Mouse (Mus musculus): Measurements from ENCODE around the gene Shank2. TPM values are rescaled to one million over a fixed set of nuclear protein-coding genes. Genes with fewer than 3 reads are reported as not detected.

Gene Shank2
- polyA plus RNA-seq, 1 experiment from 2014 or later: 0.40 TPM

- ATAC-seq (replicated peaks; ENCODE audit: insufficient number of reproducible peaks, low FRiP score, low TSS enrichment): no peak
- H3K27me3 ChIP-seq (ENCODE audit: control insufficient read depth, insufficient read depth, low read length): no peaks in the 10 kb centered on the region
- no peak overlapping the region for H3K4me2 ChIP-seq
- H3K4me1 ChIP-seq (ENCODE audit: control insufficient read depth, insufficient read depth, low read length): no peaks in the 10 kb centered on the region
- H3K36me3 ChIP-seq (ENCODE audit: control insufficient read depth, insufficient read depth, low read length): no peaks in the 10 kb centered on the region
- H3K4me3 ChIP-seq (ENCODE audit: low read depth, low read length): no peak overlapping the region
- 81% methylated on average over 6 of the region's 6 CpGs for WGBS (ENCODE audit: insufficient replicate concordance)
- H3K9me3 ChIP-seq (replicated peaks; ENCODE audit: control insufficient read depth, low read length): no peaks in the 10 kb centered on the region
- H3K27ac ChIP-seq (ENCODE audit: low read depth, low read length): no peak overlapping the region
- H3K9ac ChIP-seq (ENCODE audit: low read depth, low read length): no peak overlapping the region
Measured at GRCm38 (mm10) chr7:144340376-144340775, 338.6 kb downstream of the Shank2 start.

- no peaks in the 10 kb centered on the region for H3K27me3 ChIP-seq (ENCODE audit: control insufficient read depth, insufficient read depth, low read length)
- H3K4me3 ChIP-seq (ENCODE audit: low read depth, low read length): no peak overlapping the region
- no peaks in the 10 kb centered on the region; the same call in 1 of the 2 replicates for H3K9me3 ChIP-seq (replicated peaks; ENCODE audit: control insufficient read depth, low read length)
- H3K27ac ChIP-seq (ENCODE audit: low read depth, low read length): no peak overlapping the region
- no peak for ATAC-seq (replicated peaks; ENCODE audit: insufficient number of reproducible peaks, low FRiP score, low TSS enrichment)
- no peak overlapping the region for H3K4me2 ChIP-seq
- WGBS (ENCODE audit: insufficient replicate concordance): 79% methylated on average over 2 of the region's 2 CpGs
- no peaks in the 10 kb centered on the region for H3K4me1 ChIP-seq (ENCODE audit: control insufficient read depth, insufficient read depth, low read length)
- no peaks in the 10 kb centered on the region for H3K36me3 ChIP-seq (ENCODE audit: control insufficient read depth, insufficient read depth, low read length)
- H3K9ac ChIP-seq (ENCODE audit: low read depth, low read length): no peak overlapping the region
Measured at GRCm38 (mm10) chr7:144366133-144366532, 364.4 kb downstream of the Shank2 start.

GRCm38 (mm10) chr7:144373059-144373458, 371.3 kb downstream of the Shank2 start:
- Histone ChIP-seq H3K27ac (ENCODE audit: low read depth, low read length) (no peak overlapping the region), H3K9me3 (replicated peaks; ENCODE audit: control insufficient read depth, low read length) (no peaks in the 10 kb centered on the region), H3K4me1 (ENCODE audit: control insufficient read depth, insufficient read depth, low read length) (no peaks in the 10 kb centered on the region), H3K36me3 (ENCODE audit: control insufficient read depth, insufficient read depth, low read length) (no peaks in the 10 kb centered on the region), H3K9ac (ENCODE audit: low read depth, low read length) (no peak overlapping the region), H3K27me3 (ENCODE audit: control insufficient read depth, insufficient read depth, low read length) (no peaks in the 10 kb centered on the region), H3K4me2 (no peak overlapping the region), H3K4me3 (ENCODE audit: low read depth, low read length) (no peak overlapping the region)
- ATAC-seq (replicated peaks; ENCODE audit: insufficient number of reproducible peaks, low FRiP score, low TSS enrichment): no peak
- 83% methylated on average over 8 of the region's 8 CpGs for WGBS (ENCODE audit: insufficient replicate concordance)

- Histone ChIP-seq H3K4me1 (ENCODE audit: control insufficient read depth, insufficient read depth, low read length) (no peaks in the 10 kb centered on the region), H3K9ac (ENCODE audit: low read depth, low read length) (no peak overlapping the region), H3K4me3 (ENCODE audit: low read depth, low read length) (no peak overlapping the region), H3K4me2 (no peak overlapping the region), H3K27me3 (ENCODE audit: control insufficient read depth, insufficient read depth, low read length) (no peaks in the 10 kb centered on the region), H3K36me3 (ENCODE audit: control insufficient read depth, insufficient read depth, low read length) (no peaks in the 10 kb centered on the region), H3K27ac (ENCODE audit: low read depth, low read length) (no peak overlapping the region), H3K9me3 (replicated peaks; ENCODE audit: control insufficient read depth, low read length) (no peaks in the 10 kb centered on the region)
- no peak for ATAC-seq (replicated peaks; ENCODE audit: insufficient number of reproducible peaks, low FRiP score, low TSS enrichment)
- WGBS (ENCODE audit: insufficient replicate concordance): 56% methylated on average over 2 of the region's 2 CpGs
Measured at GRCm38 (mm10) chr7:144375483-144375882, 373.8 kb downstream of the Shank2 start.

GRCm38 (mm10) chr7:144378254-144378653, 376.5 kb downstream of the Shank2 start:
- H3K27me3 ChIP-seq (ENCODE audit: control insufficient read depth, insufficient read depth, low read length): no peaks in the 10 kb centered on the region
- no peak overlapping the region for H3K4me3 ChIP-seq (ENCODE audit: low read depth, low read length)
- H3K9ac ChIP-seq (ENCODE audit: low read depth, low read length): no peak overlapping the region
- H3K9me3 ChIP-seq (replicated peaks; ENCODE audit: control insufficient read depth, low read length): no peaks in the 10 kb centered on the region
- H3K4me2 ChIP-seq: no peak overlapping the region
- no peaks in the 10 kb centered on the region for H3K4me1 ChIP-seq (ENCODE audit: control insufficient read depth, insufficient read depth, low read length)
- no peaks in the 10 kb centered on the region for H3K36me3 ChIP-seq (ENCODE audit: control insufficient read depth, insufficient read depth, low read length)
- 50% methylated on average over 4 of the region's 4 CpGs for WGBS (ENCODE audit: insufficient replicate concordance)
- ATAC-seq (replicated peaks; ENCODE audit: insufficient number of reproducible peaks, low FRiP score, low TSS enrichment): no peak
- no peak overlapping the region for H3K27ac ChIP-seq (ENCODE audit: low read depth, low read length)

GRCm38 (mm10) chr7:144379243-144379884, 377.6 kb downstream of the Shank2 start:
- no peaks in the 10 kb centered on the region for H3K4me1 ChIP-seq (ENCODE audit: control insufficient read depth, insufficient read depth, low read length)
- no peaks in the 10 kb centered on the region for H3K27me3 ChIP-seq (ENCODE audit: control insufficient read depth, insufficient read depth, low read length)
- 60% methylated on average over 6 of the region's 6 CpGs for WGBS (ENCODE audit: insufficient replicate concordance)
- no peaks in the 10 kb centered on the region for H3K36me3 ChIP-seq (ENCODE audit: control insufficient read depth, insufficient read depth, low read length)
- no peak overlapping the region for H3K4me2 ChIP-seq
- no peaks in the 10 kb centered on the region for H3K9me3 ChIP-seq (replicated peaks; ENCODE audit: control insufficient read depth, low read length)
- no peak overlapping the region for H3K27ac ChIP-seq (ENCODE audit: low read depth, low read length)
- H3K4me3 ChIP-seq (ENCODE audit: low read depth, low read length): no peak overlapping the region
- no peak overlapping the region for H3K9ac ChIP-seq (ENCODE audit: low read depth, low read length)
- ATAC-seq (replicated peaks; ENCODE audit: insufficient number of reproducible peaks, low FRiP score, low TSS enrichment): no peak

GRCm38 (mm10) chr7:144381588-144381987, 379.9 kb downstream of the Shank2 start:
- no peak overlapping the region for H3K4me3 ChIP-seq (ENCODE audit: low read depth, low read length)
- no peak overlapping the region for H3K4me2 ChIP-seq
- H3K27ac ChIP-seq (ENCODE audit: low read depth, low read length): no peak overlapping the region
- no peak overlapping the region for H3K9ac ChIP-seq (ENCODE audit: low read depth, low read length)
- 62% methylated on average over 10 of the region's 10 CpGs for WGBS (ENCODE audit: insufficient replicate concordance)
- H3K9me3 ChIP-seq (replicated peaks; ENCODE audit: control insufficient read depth, low read length): no peaks in the 10 kb centered on the region
- no peak for ATAC-seq (replicated peaks; ENCODE audit: insufficient number of reproducible peaks, low FRiP score, low TSS enrichment)
- H3K36me3 ChIP-seq (ENCODE audit: control insufficient read depth, insufficient read depth, low read length): no peaks in the 10 kb centered on the region
- no peaks in the 10 kb centered on the region for H3K27me3 ChIP-seq (ENCODE audit: control insufficient read depth, insufficient read depth, low read length)
- no peaks in the 10 kb centered on the region for H3K4me1 ChIP-seq (ENCODE audit: control insufficient read depth, insufficient read depth, low read length)

GRCm38 (mm10) chr7:144387537-144387936, 385.8 kb downstream of the Shank2 start:
- H3K27me3 ChIP-seq (ENCODE audit: control insufficient read depth, insufficient read depth, low read length): no peaks in the 10 kb centered on the region
- H3K4me3 ChIP-seq (ENCODE audit: low read depth, low read length): no peak overlapping the region
- H3K4me2 ChIP-seq: no peak overlapping the region
- no peak for ATAC-seq (replicated peaks; ENCODE audit: insufficient number of reproducible peaks, low FRiP score, low TSS enrichment)
- 87% methylated on average over 6 of the region's 6 CpGs for WGBS (ENCODE audit: insufficient replicate concordance)
- no peaks in the 10 kb centered on the region for H3K4me1 ChIP-seq (ENCODE audit: control insufficient read depth, insufficient read depth, low read length)
- no peaks in the 10 kb centered on the region for H3K9me3 ChIP-seq (replicated peaks; ENCODE audit: control insufficient read depth, low read length)
- H3K27ac ChIP-seq (ENCODE audit: low read depth, low read length): no peak overlapping the region
- H3K36me3 ChIP-seq (ENCODE audit: control insufficient read depth, insufficient read depth, low read length): no peaks in the 10 kb centered on the region
- no peak overlapping the region for H3K9ac ChIP-seq (ENCODE audit: low read depth, low read length)

- WGBS (ENCODE audit: insufficient replicate concordance): 79% methylated on average over 2 of the region's 2 CpGs
- H3K4me1 ChIP-seq (ENCODE audit: control insufficient read depth, insufficient read depth, low read length): no peaks in the 10 kb centered on the region
- H3K27ac ChIP-seq (ENCODE audit: low read depth, low read length): no peak overlapping the region
- H3K27me3 ChIP-seq (ENCODE audit: control insufficient read depth, insufficient read depth, low read length): no peaks in the 10 kb centered on the region
- no peak overlapping the region for H3K4me2 ChIP-seq
- no peaks in the 10 kb centered on the region for H3K9me3 ChIP-seq (replicated peaks; ENCODE audit: control insufficient read depth, low read length)
- H3K36me3 ChIP-seq (ENCODE audit: control insufficient read depth, insufficient read depth, low read length): no peaks in the 10 kb centered on the region
- H3K4me3 ChIP-seq (ENCODE audit: low read depth, low read length): no peak overlapping the region
- no peak overlapping the region for H3K9ac ChIP-seq (ENCODE audit: low read depth, low read length)
- ATAC-seq (replicated peaks; ENCODE audit: insufficient number of reproducible peaks, low FRiP score, low TSS enrichment): no peak
Measured at GRCm38 (mm10) chr7:144389704-144390103, 388.0 kb downstream of the Shank2 start.

All from heart, embryonic 11.5 days (tissue).